Mouse (Mus musculus) midbrain, embryonic 15.5 days (tissue): ENCODE measurements at regions not wholly inside any gene's neighbourhood (a gene's known extent, or its start where the extent isn't known, plus 50 kb on each side); places are given as distances from the start of the nearest gene placed in this dataset.

ENCODE experiments used
- ATAC-seq: fragments of 200-750 bp; cut with Nextera tagmentation; replicated peaks from 2 replicates; pipeline ENCODE4 v1.8.0; 2017; ENCODE audit warnings: moderate TSS enrichment
- H3K27ac ChIP-seq: fragments of 300-500 bp; sonication (generic); 2 replicates; pipeline ENCODE4 v1.5.1; 2015; ENCODE audit warnings: mild to moderate bottlenecking, inconsistent platforms
- H3K27me3 ChIP-seq: fragments of 300-500 bp; sonication (generic); replicated peaks from 2 replicates; pipeline ENCODE4 v1.6.1; 2015; ENCODE audit warnings: inconsistent platforms
- H3K36me3 ChIP-seq: fragments of 300-500 bp; sonication (generic); replicated peaks from 2 replicates; pipeline ENCODE4 v1.6.1; 2015; ENCODE audit warnings: inconsistent platforms
- H3K4me1 ChIP-seq: fragments of 300-500 bp; sonication (generic); 2 replicates; pipeline ENCODE4 v1.6.1; 2015; ENCODE audit warnings: inconsistent platforms
- H3K4me2 ChIP-seq: fragments of 300-500 bp; sonication (generic); 2 replicates; pipeline ENCODE4 v1.6.1; 2015; ENCODE audit warnings: inconsistent platforms, mild to moderate bottlenecking, moderate library complexity
- H3K4me3 ChIP-seq: fragments of 300-500 bp; sonication (generic); 2 replicates; pipeline ENCODE4 v1.5.1; 2015; ENCODE audit warnings: mild to moderate bottlenecking, inconsistent platforms
- H3K9ac ChIP-seq: fragments of 300-500 bp; sonication (generic); 2 replicates; pipeline ENCODE4 v1.6.1; 2015; ENCODE audit warnings: mild to moderate bottlenecking, inconsistent platforms
- H3K9me3 ChIP-seq: fragments of 300-500 bp; sonication (generic); 2 replicates; pipeline ENCODE4 v1.6.1; 2016; ENCODE audit warnings: inconsistent platforms
- WGBS: fragments of 180-500 bp; shearing (Covaris S2); methylation state at CpG from one replicate; pipeline ENCODE4 v1.1.7; 2015; ENCODE audit warnings: mixed read lengths; 5-methylcytosine and 5-hydroxymethylcytosine counted together

DNA sequence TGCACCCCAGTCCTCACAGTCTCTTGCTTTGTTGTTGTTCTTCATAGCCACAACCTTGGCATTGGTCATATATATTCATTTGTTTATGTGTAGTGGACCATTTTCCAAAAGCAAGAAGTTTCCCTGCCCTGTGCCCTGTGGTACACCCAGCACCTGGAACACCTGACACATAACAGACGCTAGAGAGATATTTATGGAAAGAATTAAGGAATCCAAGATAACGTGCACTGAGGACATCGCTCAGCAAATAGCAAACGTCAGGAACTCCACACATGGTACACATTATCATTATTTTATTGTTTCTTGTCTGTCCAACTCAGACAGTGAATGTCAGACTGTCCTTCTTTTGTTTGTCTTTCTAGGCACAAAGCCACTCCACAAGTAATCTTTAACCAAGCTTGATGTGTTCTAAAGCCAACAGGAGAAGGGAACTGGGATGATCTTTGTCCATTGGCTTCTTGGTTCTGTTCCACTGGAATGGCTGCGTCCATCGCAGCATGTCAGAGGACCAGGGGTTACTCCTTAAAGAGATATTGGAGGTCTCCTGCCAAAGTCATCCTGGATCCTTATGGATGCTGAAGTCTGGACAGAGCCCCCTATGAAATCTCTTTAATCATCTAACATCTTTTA is 74.2 kb upstream of the Arid1b start:
- Histone ChIP-seq H3K9ac (no peak overlapping the region), H3K9me3 (no peaks in the 10 kb centered on the region), H3K36me3 (no peaks in the 10 kb centered on the region), H3K27me3 (no peaks in the 10 kb centered on the region), H3K4me1 (no peaks in the 10 kb centered on the region), H3K4me3 (no peak overlapping the region), H3K27ac (no peak overlapping the region), H3K4me2 (no peak overlapping the region)
- 92% methylated on average over 6 of the region's 6 CpGs for WGBS
- no peak for ATAC-seq

GRCm38 (mm10) chr17:4921121-4921520 is 73.0 kb upstream of the Arid1b start:
- H3K36me3 ChIP-seq, result no peaks in the 10 kb centered on the region

DNA sequence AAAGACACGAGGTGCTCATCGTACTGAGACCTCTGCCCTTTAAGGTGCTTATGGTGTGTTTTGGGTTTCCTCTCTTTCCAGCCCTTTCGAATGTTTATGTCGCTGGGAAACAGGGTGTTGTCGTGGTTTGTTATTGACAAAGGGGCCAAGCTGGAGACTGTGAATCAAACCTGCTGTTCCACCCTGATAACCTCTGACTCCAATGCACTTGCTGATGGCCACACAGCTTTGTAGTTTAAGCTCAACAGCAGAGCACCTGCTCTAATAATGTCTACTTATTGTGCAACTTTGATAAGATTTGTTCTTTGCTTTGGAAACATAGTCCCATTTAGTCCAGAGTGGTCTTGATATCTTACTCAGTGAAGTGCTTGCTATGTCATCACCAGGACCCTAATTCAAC is 65.5 kb upstream of the Arid1b start:
- H3K27me3 ChIP-seq, result no peaks in the 10 kb centered on the region
- no peaks in the 10 kb centered on the region for H3K9me3 ChIP-seq
- H3K4me1 ChIP-seq, result no peaks in the 10 kb centered on the region
- no peak overlapping the region for H3K4me2 ChIP-seq
- no peaks in the 10 kb centered on the region for H3K36me3 ChIP-seq
- no peak overlapping the region for H3K27ac ChIP-seq
- no peak for ATAC-seq
- no peak overlapping the region for H3K4me3 ChIP-seq
- H3K9ac ChIP-seq, result no peak overlapping the region
- 83% methylated on average over 5 of the region's 5 CpGs for WGBS

More at GRCm38 (mm10) chr17:4921121-4921520, 73.0 kb upstream of the Arid1b start:
- WGBS, result 85% methylated on average over 7 of the region's 7 CpGs
- ATAC-seq, result no peak
- H3K4me1 ChIP-seq, result no peaks in the 10 kb centered on the region
- H3K9ac ChIP-seq, result no peak overlapping the region
- H3K27me3 ChIP-seq, result no peaks in the 10 kb centered on the region
- H3K4me3 ChIP-seq, result no peak overlapping the region
- H3K4me2 ChIP-seq, result no peak overlapping the region
- H3K9me3 ChIP-seq, result no peaks in the 10 kb centered on the region
- H3K27ac ChIP-seq, result no peak overlapping the region

GRCm38 (mm10) chr17:4935268-4935667 is 58.9 kb upstream of the Arid1b start:
- no peak overlapping the region for H3K4me2 ChIP-seq
- H3K9me3 ChIP-seq, result no peaks in the 10 kb centered on the region
- H3K9ac ChIP-seq, result no peak overlapping the region
- no peaks in the 10 kb centered on the region for H3K36me3 ChIP-seq
- H3K27me3 ChIP-seq, result no peaks in the 10 kb centered on the region
- H3K4me1 ChIP-seq, result no peaks in the 10 kb centered on the region
- WGBS, result 89% methylated on average over 5 of the region's 5 CpGs
- no peak overlapping the region for H3K27ac ChIP-seq
- H3K4me3 ChIP-seq, result no peak overlapping the region
- no peak for ATAC-seq

- no peak overlapping the region for H3K9ac ChIP-seq
- H3K4me1 ChIP-seq, result peaks cover 4% of the 10 kb centered on the region; the same call in 1 of the 2 replicates
- H3K27ac ChIP-seq, result no peak overlapping the region
- no peak for ATAC-seq
- H3K9me3 ChIP-seq, result no peaks in the 10 kb centered on the region
- H3K36me3 ChIP-seq, result no peaks in the 10 kb centered on the region
- no peak overlapping the region for H3K4me3 ChIP-seq
- WGBS, result 47% methylated on average over 9 of the region's 9 CpGs
- no peak overlapping the region for H3K4me2 ChIP-seq
- H3K27me3 ChIP-seq, result no peaks in the 10 kb centered on the region
Measured at GRCm38 (mm10) chr17:4940589-4940988, 53.5 kb upstream of the Arid1b start.

DNA sequence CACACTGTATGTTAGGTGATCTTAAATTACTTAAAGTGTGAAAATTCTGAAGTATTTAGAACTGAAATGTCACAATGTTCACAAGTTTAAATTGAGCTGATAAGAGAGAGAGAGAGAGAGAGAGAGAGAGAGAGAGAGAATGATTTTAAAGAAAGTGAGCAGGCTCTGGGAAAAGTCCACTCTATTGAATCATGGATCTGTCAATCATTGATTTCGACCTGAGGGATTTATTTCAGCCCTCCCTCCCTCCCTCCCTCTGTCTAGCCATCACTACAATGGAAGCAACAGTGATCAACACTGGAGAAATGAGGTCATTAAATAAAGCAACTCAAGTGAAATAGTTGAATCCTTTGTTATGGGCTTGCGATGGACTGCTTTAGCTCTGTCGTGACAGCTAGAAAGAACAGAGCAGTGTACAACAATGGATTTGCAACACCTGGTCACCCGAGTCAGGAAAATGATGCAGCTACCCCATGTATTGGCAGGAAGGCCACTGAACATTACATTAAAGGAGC is 52.8 kb upstream of the Arid1b start:
- ATAC-seq, result no peak
- H3K4me2 ChIP-seq, result no peak overlapping the region
- no peak overlapping the region for H3K4me3 ChIP-seq
- H3K27ac ChIP-seq, result no peak overlapping the region
- H3K9me3 ChIP-seq, result no peaks in the 10 kb centered on the region
- 27% methylated on average over 4 of the region's 4 CpGs for WGBS
- H3K9ac ChIP-seq, result no peak overlapping the region
- H3K4me1 ChIP-seq, result peaks cover 9% of the 10 kb centered on the region
- H3K27me3 ChIP-seq, result no peaks in the 10 kb centered on the region
- no peaks in the 10 kb centered on the region for H3K36me3 ChIP-seq

DNA sequence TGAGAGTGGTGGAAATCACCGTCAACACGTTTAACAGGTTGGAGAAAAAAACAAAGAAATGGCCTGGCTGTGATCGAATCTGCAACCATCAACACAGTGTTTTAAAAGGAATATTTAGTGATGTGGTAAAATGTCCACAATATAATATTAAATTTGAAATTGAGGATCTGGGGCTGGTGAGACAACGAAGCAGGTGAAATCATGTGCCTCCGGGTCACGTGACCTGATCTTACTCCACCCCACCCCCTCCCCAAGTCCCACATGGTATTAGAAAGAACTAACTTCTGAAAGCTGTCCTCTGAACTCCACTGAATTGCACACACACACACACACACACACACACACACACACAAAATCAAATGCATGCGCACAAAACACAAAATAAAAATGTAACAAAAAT is 51.3 kb upstream of the Arid1b start:
- Histone ChIP-seq H3K9ac (no peak overlapping the region), H3K27ac (no peak overlapping the region), H3K4me1 (peaks cover 16% of the 10 kb centered on the region), H3K4me2 (no peak overlapping the region), H3K9me3 (no peaks in the 10 kb centered on the region), H3K27me3 (no peaks in the 10 kb centered on the region), H3K4me3 (no peak overlapping the region), H3K36me3 (no peaks in the 10 kb centered on the region)
- 95% methylated on average over 7 of the region's 7 CpGs for WGBS
- ATAC-seq, result no peak
